Mouse (Mus musculus) CH12.LX (cell line): ENCODE data around the gene Atp2b4. TPM values are rescaled to one million over a fixed set of nuclear protein-coding genes. Genes with fewer than 3 reads are reported as not detected.

ENCODE experiments used
- DNase-seq: peaks from one replicate; pipeline ENCODE4 v3.0.0-alpha.2; 2013; ENCODE audit errors: extremely low read depth
- H3K27ac ChIP-seq: 2 replicates; pipeline ENCODE4 v1.5.1; 2012; ENCODE audit warnings: low read depth, mild to moderate bottlenecking, control low read depth, moderate library complexity; ENCODE audit not compliant: insufficient read depth
- H3K27me3 ChIP-seq: replicated peaks from 2 replicates; pipeline ENCODE3; 2012; ENCODE audit warnings: inconsistent platforms
- H3K36me3 ChIP-seq, 2 experiments: replicated peaks in 1 of 2; 2 replicates each; pipeline versions ENCODE3 to v1.6.1; 2012; ENCODE audit warnings: inconsistent platforms in 1 of 2, low read length in 1 of 2, mild to moderate bottlenecking in 1 of 2, mixed read lengths in 1 of 2, moderate library complexity in 1 of 2; ENCODE audit not compliant: control insufficient read depth in 1 of 2, insufficient read depth in 1 of 2
- H3K4me1 ChIP-seq, 2 experiments: 2 replicates each; pipeline ENCODE4 v1.6.1; 2012; ENCODE audit warnings: inconsistent platforms in 1 of 2, moderate library complexity in 1 of 2; ENCODE audit not compliant: insufficient read depth in 2 of 2, control insufficient read depth in 1 of 2
- H3K4me2 ChIP-seq: 2 replicates; pipeline ENCODE4 v1.6.1; 2012; ENCODE audit warnings: low read depth, mild to moderate bottlenecking, control low read depth; ENCODE audit not compliant: poor library complexity, insufficient read depth, severe bottlenecking
- H3K4me3 ChIP-seq, 3 experiments: fragments of 150-350 bp in 1 of 3; sonication (generic) in 1 of 3; replicated peaks in 1 of 3; 2 replicates each; pipeline versions ENCODE3 to v1.5.1; 2011 to 2012; ENCODE audit warnings: low read depth in 2 of 3, low read length in 2 of 3, mild to moderate bottlenecking in 2 of 3, moderate library complexity in 2 of 3, control low read depth in 1 of 3, improper control_type of control experiment in 1 of 3, inconsistent platforms in 1 of 3, mixed read lengths in 1 of 3; ENCODE audit not compliant: poor library complexity in 1 of 3
- H3K79me2 ChIP-seq: replicated peaks from 2 replicates; pipeline ENCODE4 v1.6.1; 2012; ENCODE audit warnings: mild to moderate bottlenecking, moderate library complexity; ENCODE audit not compliant: control insufficient read depth, poor library complexity, insufficient read depth, severe bottlenecking; ENCODE audit errors: extremely low read depth
- H3K9ac ChIP-seq: 2 replicates; pipeline ENCODE4 v1.6.1; 2012; ENCODE audit warnings: low read depth, mild to moderate bottlenecking, control low read depth, moderate library complexity; ENCODE audit not compliant: insufficient read depth
- H3K9me3 ChIP-seq: replicated peaks from 2 replicates; pipeline ENCODE3; 2012; ENCODE audit warnings: low read length, inconsistent platforms, mixed read lengths
- ETS1 ChIP-seq: conservative IDR thresholded peaks from 2 replicates; pipeline ENCODE4 v1.6.1; 2012; ENCODE audit warnings: low read depth, mild to moderate bottlenecking, inconsistent platforms, low read length, improper control_type of control experiment, moderate library complexity
- IRF4 ChIP-seq: IDR thresholded peaks from 2 replicates; pipeline ENCODE4 v1.6.1; 2014; ENCODE audit warnings: low read depth, mild to moderate bottlenecking, inconsistent platforms, low read length, improper control_type of control experiment
- KAT2A ChIP-seq: IDR thresholded peaks from 2 replicates; pipeline ENCODE4 v1.6.1; 2012; ENCODE audit warnings: low read length, improper control_type of control experiment, inconsistent platforms; ENCODE audit not compliant: insufficient replicate concordance
- MAFK ChIP-seq: IDR thresholded peaks from 2 replicates; pipeline ENCODE4 v1.6.1; 2011; ENCODE audit warnings: low read length, improper control_type of control experiment; ENCODE audit not compliant: insufficient replicate concordance
- MAZ ChIP-seq: IDR thresholded peaks from 2 replicates; pipeline ENCODE4 v1.6.1; 2012; ENCODE audit warnings: low read depth, mild to moderate bottlenecking, inconsistent platforms, low read length, improper control_type of control experiment, moderate library complexity
- MEF2A ChIP-seq: IDR thresholded peaks from 2 replicates; pipeline ENCODE4 v1.6.1; 2014; ENCODE audit warnings: low read depth, mild to moderate bottlenecking, inconsistent platforms, low read length, improper control_type of control experiment, borderline replicate concordance
- MXI1 ChIP-seq: IDR thresholded peaks from 2 replicates; pipeline ENCODE4 v1.6.1; 2011; ENCODE audit warnings: mild to moderate bottlenecking, low read depth, low read length, improper control_type of control experiment
- NRF1 ChIP-seq: IDR thresholded peaks from 2 replicates; pipeline ENCODE4 v1.6.1; 2014; ENCODE audit warnings: low read depth, mild to moderate bottlenecking, inconsistent platforms, low read length, improper control_type of control experiment, moderate library complexity
- PAX5 ChIP-seq: IDR thresholded peaks from 2 replicates; pipeline ENCODE4 v1.6.1; 2012; ENCODE audit warnings: low read length, inconsistent platforms, mixed read lengths
- POLR2A ChIP-seq: IDR thresholded peaks from 2 replicates; pipeline ENCODE4 v1.6.1; 2011; ENCODE audit warnings: low read depth, mild to moderate bottlenecking, improper control_type of control experiment, low read length
- POLR2AphosphoS2 ChIP-seq: IDR thresholded peaks from 2 replicates; pipeline ENCODE4 v1.6.1; 2011; ENCODE audit warnings: low read depth, low read length, improper control_type of control experiment
- RAD21 ChIP-seq: IDR thresholded peaks from 2 replicates; pipeline ENCODE4 v1.6.1; 2011; ENCODE audit warnings: low read depth, mild to moderate bottlenecking, low read length, improper control_type of control experiment, moderate library complexity
- SIN3A ChIP-seq: IDR thresholded peaks from 2 replicates; pipeline ENCODE4 v1.6.1; 2012; ENCODE audit warnings: low read length, improper control_type of control experiment, inconsistent platforms
- SMC3 ChIP-seq: IDR thresholded peaks from 2 replicates; pipeline ENCODE4 v1.6.1; 2011; ENCODE audit warnings: low read depth, low read length, improper control_type of control experiment
- TBP ChIP-seq: conservative IDR thresholded peaks from 2 replicates; pipeline ENCODE4 v1.6.1; 2011; ENCODE audit warnings: low read depth, low read length, improper control_type of control experiment
- TCF12 ChIP-seq: IDR thresholded peaks from 2 replicates; pipeline ENCODE4 v1.6.1; 2014; ENCODE audit warnings: low read depth, mild to moderate bottlenecking, inconsistent platforms, low read length, improper control_type of control experiment
- USF1 ChIP-seq: IDR thresholded peaks from 2 replicates; pipeline ENCODE4 v1.6.1; 2014; ENCODE audit warnings: low read depth, mild to moderate bottlenecking, inconsistent platforms, low read length, improper control_type of control experiment
- USF2 ChIP-seq: conservative IDR thresholded peaks from 2 replicates; pipeline ENCODE4 v1.6.1; 2011; ENCODE audit warnings: low read depth, low read length, improper control_type of control experiment
- ZC3H11A ChIP-seq: IDR thresholded peaks from 2 replicates; pipeline ENCODE4 v1.6.1; 2012; ENCODE audit warnings: low read depth, mild to moderate bottlenecking, inconsistent platforms, low read length, improper control_type of control experiment
- ZKSCAN1 ChIP-seq: IDR thresholded peaks from 2 replicates; pipeline ENCODE4 v1.6.1; 2012; ENCODE audit warnings: low read depth, inconsistent platforms, low read length, improper control_type of control experiment, borderline replicate concordance
- dilution Hi-C: fragments of 300-500 bp; cut with MboI; formaldehyde crosslinking; loops from 2 replicates; pipeline ENCODE4 v1.14.3; 2020; ENCODE audit warnings: low sequenced_read_pairs; ENCODE audit not compliant: extremely low pct_unique_long_range_greater_than_20kb, extremely low pct_ligation_motif_present
- in situ Hi-C: fragments of 300-500 bp; cut with MboI; formaldehyde crosslinking; loops from 3 replicates; pipeline ENCODE4 v1.14.3; 2019; ENCODE audit warnings: low sequenced_read_pairs, low pct_ligation_motif_present, low pct_unique_long_range_greater_than_20kb, mixed read lengths
- polyA plus RNA-seq: library from polyadenylated mRNA; unstranded; fragments of >175 nt; gene quantifications from 2 replicates; pipeline ENCODE4 v1.2.1, GENCODE M21; 2012; ENCODE audit warnings: low read depth; ENCODE audit not compliant: insufficient read length
- total RNA-seq, 2 experiments: library from RNA; depleted of rRNA; stranded (reverse); fragments of 300-350 nt in 1 of 2; fragments of >200 nt in 1 of 2; gene quantifications; 2 replicates each; pipeline ENCODE4 v1.2.3; 2012 to 2014

The Atp2b4 gene
- total and polyA plus RNA-seq, 3 experiments, result 6.9 to 18.4 (median 17.5) TPM

- Histone ChIP-seq H3K4me1 (peaks cover 12 to 37% of the 10 kb centered on the region in 2 experiments), H3K9me3 (no peaks in the 10 kb centered on the region), H3K79me2 (no peaks in the 10 kb centered on the region), H3K36me3 (peaks cover 0 to 4% of the 10 kb centered on the region in 2 experiments), H3K9ac (no peak overlapping the region), H3K4me2 (no peak overlapping the region), H3K27me3 (peaks cover 12% of the 10 kb centered on the region), H3K27ac (no peak overlapping the region), H3K4me3 (no peak overlapping the region)
- dilution Hi-C loops, result no loop called here
- DNase-seq, result no peak
- no peak for TF ChIP-seq KAT2A
- TF ChIP-seq MXI1, result 0 out of 2 replicates have a peak, but pooled peaks have one; percentile 13
- in situ Hi-C loops, result no loop called here
Measured at GRCm38 (mm10) chr1:133798821-133799415, 1.9 kb downstream of the Atp2b4 start.

DNA sequence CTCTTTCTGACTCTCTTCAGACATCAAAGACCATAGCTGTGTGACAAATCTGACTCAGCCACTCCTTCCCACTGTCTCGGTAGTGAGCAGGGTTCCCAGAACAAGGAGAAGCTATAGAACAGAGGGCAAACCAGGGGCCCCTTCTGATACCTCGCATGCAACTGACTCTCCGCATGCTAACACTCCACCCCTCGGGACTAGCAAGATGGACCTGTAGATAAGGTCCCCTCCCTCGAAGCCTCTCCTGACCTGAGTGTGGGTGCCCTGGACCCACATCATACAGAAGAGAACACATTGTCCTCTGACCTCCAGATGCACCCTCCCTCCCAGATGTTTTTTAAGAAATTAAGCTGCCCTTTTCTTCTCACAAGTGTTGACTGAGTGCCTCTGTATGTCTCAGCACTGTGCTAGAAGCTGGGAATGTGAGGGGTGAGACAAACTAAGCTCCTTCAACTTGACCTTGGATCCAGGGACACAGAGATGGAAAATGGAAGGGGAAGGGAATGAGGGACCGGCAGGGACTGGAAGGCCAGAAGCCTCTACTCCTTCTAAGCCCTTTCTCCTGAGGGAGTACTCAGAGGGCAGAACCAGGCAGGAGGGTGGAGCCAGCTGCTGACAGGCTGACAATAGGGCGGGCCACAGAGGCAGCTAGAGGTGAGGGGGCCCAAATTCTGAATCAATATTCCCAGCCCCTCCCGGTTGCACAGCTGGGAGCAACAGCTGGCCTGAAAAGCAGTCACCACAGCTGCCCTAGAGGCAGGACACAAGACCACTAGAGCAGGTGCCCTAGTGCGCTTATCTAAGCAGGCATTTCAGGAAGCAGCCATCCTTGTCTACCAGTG lies 2.6 kb downstream of the Atp2b4 start:
- in situ Hi-C loops, result no loop called here
- H3K4me1 ChIP-seq, result peaks cover 12 to 44% of the 10 kb centered on the region in 2 experiments
- H3K27me3 ChIP-seq, result peaks cover 8% of the 10 kb centered on the region
- TF ChIP-seq ETS1 (no peak), SIN3A (no peak), TCF12 (peak; percentile 46; the same call in 1 of the 2 replicates), KAT2A (no peak), ZC3H11A (no peak), POLR2AphosphoS2 (no peak), MXI1 (0 out of 2 replicates have a peak, but pooled peaks have one; percentile 20)
- TF ChIP-seq, all 38 proteins: peak for 2
- Histone ChIP-seq H3K9ac (peak overlapping the region; percentile 14; the same call in 1 of the 2 replicates), H3K79me2 (no peaks in the 10 kb centered on the region), H3K4me2 (peak overlapping the region; percentile 47; the same call in 1 of the 2 replicates), H3K36me3 (peaks cover 0 to 4% of the 10 kb centered on the region in 2 experiments), H3K9me3 (no peaks in the 10 kb centered on the region), H3K27ac (no peak overlapping the region), H3K4me3 (no peak overlapping the region)
- dilution Hi-C loops, result no loop called here
- no peak for DNase-seq

GRCm38 (mm10) chr1:133797327-133797978 lies 3.4 kb downstream of the Atp2b4 start:
- peak overlapping the region; percentile 47; the same call in 1 of the 2 replicates for H3K4me2 ChIP-seq
- no peak overlapping the region for H3K4me3 ChIP-seq
- peaks cover 12 to 48% of the 10 kb centered on the region in 2 experiments for H3K4me1 ChIP-seq
- no peak overlapping the region for H3K9ac ChIP-seq
- in situ Hi-C loops, result no loop called here
- H3K79me2 ChIP-seq, result no peaks in the 10 kb centered on the region
- peaks cover 5% of the 10 kb centered on the region for H3K27me3 ChIP-seq
- H3K27ac ChIP-seq, result no peak overlapping the region
- peaks cover 0 to 4% of the 10 kb centered on the region in 2 experiments for H3K36me3 ChIP-seq
- no peak for DNase-seq
- H3K9me3 ChIP-seq, result no peaks in the 10 kb centered on the region
- dilution Hi-C loops, result no loop called here
- TF ChIP-seq ZC3H11A, result no peak
- peak; percentile 64; the same call in 1 of the 2 replicates for TF ChIP-seq IRF4
- TF ChIP-seq ETS1, result 0 out of 2 replicates have a peak, but pooled peaks have one; percentile 35
- no peak for TF ChIP-seq PAX5
- TF ChIP-seq NRF1, result no peak
- TF ChIP-seq POLR2A, result no peak
- no peak for TF ChIP-seq MAFK
- TF ChIP-seq ZKSCAN1, result no peak
- TF ChIP-seq SMC3, result no peak
- no peak for TF ChIP-seq USF1
- no peak for TF ChIP-seq MAZ
- no peak for TF ChIP-seq USF2
- TF ChIP-seq MEF2A, result no peak; the same call in 1 of the 2 replicates
- peak; percentile 81 for TF ChIP-seq TBP
- TF ChIP-seq RAD21, result no peak
